Mouse (Mus musculus): Measurements from ENCODE around the gene Stab2. TPM values are rescaled to one million over a fixed set of nuclear protein-coding genes. Genes with fewer than 3 reads are reported as not detected.

Stab2 gene
- polyA plus RNA-seq, 1 experiment, result 0.31 TPM

DNA sequence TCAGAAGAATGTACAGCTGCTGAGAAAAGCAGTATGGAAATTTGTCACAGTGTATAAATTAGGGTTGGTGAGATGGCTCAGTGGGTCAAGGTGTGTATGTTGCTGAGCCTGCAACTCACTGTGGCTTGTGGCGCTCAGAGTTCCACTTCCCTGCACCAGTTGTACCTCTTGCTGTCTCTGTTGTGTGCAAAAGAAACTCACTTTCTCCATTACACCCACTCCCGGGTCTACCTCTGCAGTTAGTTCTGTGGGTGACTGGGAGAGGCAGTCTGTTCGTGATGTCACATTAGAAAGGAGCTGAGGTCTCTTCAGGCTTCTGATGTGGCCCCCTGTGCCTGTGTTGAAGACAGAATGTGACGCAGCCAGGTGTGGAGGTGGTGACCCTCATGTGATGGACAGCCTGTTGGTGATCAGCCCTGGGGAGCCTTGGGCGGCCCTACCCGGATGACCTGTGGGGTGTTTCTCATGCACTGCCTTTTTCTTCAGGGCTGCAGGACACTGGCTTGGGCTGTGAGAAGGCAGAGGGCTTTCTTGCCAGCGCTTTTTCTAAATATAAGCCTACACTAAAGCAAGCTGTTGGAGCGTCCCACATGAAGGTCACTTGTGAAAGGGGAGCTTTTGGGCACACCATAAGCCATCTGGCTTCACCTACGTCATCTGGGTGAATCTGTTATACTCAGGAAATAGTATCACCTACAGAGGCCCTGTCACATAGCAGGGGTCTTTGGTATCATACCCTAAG lies 212.9 kb downstream of the Stab2 start:
- TF ChIP-seq CTCF (IDR thresholded peaks at IDR 0.05; ENCODE audit: low read depth, low read length) (no peak), POLR2A (IDR thresholded peaks at IDR 0.05; ENCODE audit: borderline replicate concordance, low read depth, low read length) (no peak)
- Histone ChIP-seq H3K4me1 (ENCODE audit: control insufficient read depth, insufficient read depth, low read length) (peaks cover 9% of the 10 kb centered on the region), H3K27ac (ENCODE audit: insufficient read depth, low read depth, low read length) (no peak overlapping the region), H3K4me3 (ENCODE audit: insufficient read depth, low read length) (no peak overlapping the region)

DNA sequence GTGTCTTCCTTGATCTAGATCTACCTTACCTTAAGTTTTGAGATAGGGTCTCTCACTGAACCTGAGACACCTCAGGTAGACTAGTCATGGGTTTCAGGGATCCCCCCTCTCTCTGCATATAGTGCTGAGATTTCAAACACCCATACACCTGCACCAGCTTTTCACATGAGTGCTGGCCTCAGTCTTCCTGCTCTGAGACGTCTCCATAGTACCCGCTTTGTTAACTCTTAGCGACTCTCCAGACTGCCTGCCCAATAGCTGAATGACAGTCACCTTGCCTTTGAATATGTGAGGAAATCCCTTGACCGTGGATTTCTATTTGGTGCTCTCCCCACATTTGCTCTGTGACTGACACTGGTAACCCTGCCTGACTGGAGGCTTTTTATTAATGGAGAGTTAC lies 213.6 kb downstream of the Stab2 start:
- no peak overlapping the region for H3K27ac ChIP-seq (ENCODE audit: insufficient read depth, low read depth, low read length)

GRCm38 (mm10) chr10:86793509-86793951 lies 214.3 kb downstream of the Stab2 start:
- H3K27ac ChIP-seq (ENCODE audit: insufficient read depth, low read depth, low read length), result no peak overlapping the region
- TF ChIP-seq CTCF (IDR thresholded peaks at IDR 0.05; ENCODE audit: low read depth, low read length) (no peak), POLR2A (IDR thresholded peaks at IDR 0.05; ENCODE audit: borderline replicate concordance, low read depth, low read length) (no peak)
- no peak overlapping the region for H3K4me3 ChIP-seq (ENCODE audit: insufficient read depth, low read length)
- H3K4me1 ChIP-seq (ENCODE audit: control insufficient read depth, insufficient read depth, low read length), result peaks cover 9% of the 10 kb centered on the region

More for the DNA sequence above, 213.6 kb downstream of the Stab2 start:
- no peak for TF ChIP-seq POLR2A (IDR thresholded peaks at IDR 0.05; ENCODE audit: borderline replicate concordance, low read depth, low read length)
- TF ChIP-seq CTCF (IDR thresholded peaks at IDR 0.05; ENCODE audit: low read depth, low read length), result no peak
- Histone ChIP-seq H3K4me3 (ENCODE audit: insufficient read depth, low read length) (no peak overlapping the region), H3K4me1 (ENCODE audit: control insufficient read depth, insufficient read depth, low read length) (peaks cover 9% of the 10 kb centered on the region)

GRCm38 (mm10) chr10:86791507-86792184 lies 216.2 kb downstream of the Stab2 start:
- Histone ChIP-seq H3K27ac (ENCODE audit: insufficient read depth, low read depth, low read length) (no peak overlapping the region), H3K4me3 (ENCODE audit: insufficient read depth, low read length) (no peak overlapping the region), H3K4me1 (ENCODE audit: control insufficient read depth, insufficient read depth, low read length) (peaks cover 9% of the 10 kb centered on the region)
- TF ChIP-seq CTCF (IDR thresholded peaks at IDR 0.05; ENCODE audit: low read depth, low read length), result no peak
- no peak for TF ChIP-seq POLR2A (IDR thresholded peaks at IDR 0.05; ENCODE audit: borderline replicate concordance, low read depth, low read length)

Other genes starting within 250 kb of the Stab2 start
- gene Gm49358, start 244.1 kb downstream of the Stab2 start, polyA plus RNA-seq (2012; ENCODE audit: insufficient read depth, insufficient read length, missing spikeins), result 3.0 TPM in 1 of 2 replicates, not detected in the other
- gene Nt5dc3, start 229.0 kb downstream of the Stab2 start, polyA plus RNA-seq (2012; ENCODE audit: insufficient read depth, insufficient read length, missing spikeins), result 5.3 and 6.8 TPM in 2 replicates
- gene 1700113H08Rik, start 50.0 kb upstream of the Stab2 start, polyA plus RNA-seq (2012; ENCODE audit: insufficient read depth, insufficient read length, missing spikeins), result not detected in 2 replicates